Mouse (Mus musculus) brain, embryonic 14.5 days (tissue): ENCODE results near the gene Notch1.

Source experiments
- CTCF ChIP-seq: fragments of 200-500 bp; IDR thresholded peaks from 2 replicates; pipeline ENCODE4 v1.5.1; 2012; ENCODE audit warnings: inconsistent platforms, mild to moderate bottlenecking, moderate library complexity, borderline replicate concordance; ENCODE audit not compliant: insufficient read depth, insufficient read length; ENCODE audit errors: extremely low read depth
- POLR2A ChIP-seq: fragments of 200-500 bp; IDR thresholded peaks from 2 replicates; pipeline ENCODE4 v1.6.1; 2012; ENCODE audit warnings: mild to moderate bottlenecking, inconsistent platforms, borderline replicate concordance; ENCODE audit not compliant: poor library complexity, insufficient read depth, insufficient read length, severe bottlenecking; ENCODE audit errors: extremely low read depth

DNA sequence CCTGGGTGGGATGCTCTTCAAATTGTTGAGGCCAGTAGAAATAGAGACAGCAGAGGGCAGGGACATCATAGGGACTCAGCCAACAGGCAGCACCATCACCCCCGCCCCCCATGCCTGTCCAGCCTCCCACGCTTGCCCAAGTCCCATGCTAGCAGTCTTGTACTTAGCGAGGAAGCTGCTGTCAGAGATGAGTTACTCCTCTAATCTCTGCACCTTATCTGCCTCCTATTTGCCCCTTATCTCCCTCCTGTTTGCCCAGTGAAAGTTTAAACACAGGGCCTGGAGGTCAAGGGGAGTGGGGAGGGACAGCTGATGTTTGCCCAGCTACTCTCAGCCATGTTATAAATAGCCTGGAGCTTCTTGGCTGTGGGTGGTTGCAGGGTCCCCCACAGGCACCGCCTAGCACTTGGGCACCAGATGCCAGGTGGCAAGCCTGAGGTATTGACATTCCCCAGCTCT lies 40.1 kb upstream of the Notch1 start:
- TF ChIP-seq CTCF (no peak), POLR2A (no peak)
